Mouse (Mus musculus) kidney, embryonic 15.5 days (tissue): ENCODE measurements around the gene Abcb9. TPM values are rescaled to one million over a fixed set of nuclear protein-coding genes. Genes with fewer than 3 reads are reported as not detected.
A peak's percentile ranks its signal among the peaks of the same experiment; 100 is the strongest.

Experiments
- ATAC-seq: fragments of 200-750 bp; cut with Nextera tagmentation; replicated peaks from 2 replicates; pipeline ENCODE4 v1.8.0; 2017; ENCODE audit warnings: moderate TSS enrichment; ENCODE audit not compliant: low FRiP score
- H3K27ac ChIP-seq: fragments of 300-500 bp; sonication (generic); 2 replicates; pipeline ENCODE4 v1.5.1; 2015; ENCODE audit warnings: mild to moderate bottlenecking, inconsistent platforms
- H3K27me3 ChIP-seq: fragments of 300-500 bp; sonication (generic); 2 replicates; pipeline ENCODE4 v1.6.1; 2015; ENCODE audit warnings: inconsistent platforms
- H3K36me3 ChIP-seq: fragments of 300-500 bp; sonication (generic); 2 replicates; pipeline ENCODE4 v1.6.1; 2015; ENCODE audit warnings: inconsistent platforms
- H3K4me1 ChIP-seq: fragments of 300-500 bp; sonication (generic); 2 replicates; pipeline ENCODE4 v1.6.1; 2015; ENCODE audit warnings: inconsistent platforms
- H3K4me2 ChIP-seq: fragments of 300-500 bp; sonication (generic); 2 replicates; pipeline ENCODE4 v1.6.1; 2015; ENCODE audit warnings: moderate library complexity, mild to moderate bottlenecking, inconsistent platforms
- H3K4me3 ChIP-seq: fragments of 300-500 bp; sonication (generic); replicated peaks from 2 replicates; pipeline ENCODE4 v1.5.1; 2015; ENCODE audit warnings: mild to moderate bottlenecking, inconsistent platforms
- H3K9ac ChIP-seq: fragments of 300-500 bp; sonication (generic); 2 replicates; pipeline ENCODE4 v1.6.1; 2015; ENCODE audit warnings: mild to moderate bottlenecking, inconsistent platforms
- H3K9me3 ChIP-seq: fragments of 300-500 bp; sonication (generic); replicated peaks from 2 replicates; pipeline ENCODE4 v1.6.1; 2016; ENCODE audit warnings: inconsistent platforms
- WGBS: fragments of 180-500 bp; shearing (Covaris S2); methylation state at CpG from one replicate; pipeline ENCODE4 v1.1.7; 2015; ENCODE audit warnings: mixed read lengths; 5-methylcytosine and 5-hydroxymethylcytosine counted together
- polyA plus RNA-seq: library from polyadenylated mRNA; unstranded; fragments of >200 nt; fragmentation: Nextera tagmentation; extraction: Ambion mirVana; gene quantifications from 2 replicates; pipeline ENCODE4 v1.2.1, GENCODE M21; 2015

Gene Abcb9
- polyA plus RNA-seq, 1 experiment from 2014 or later = 1.7 TPM

DNA sequence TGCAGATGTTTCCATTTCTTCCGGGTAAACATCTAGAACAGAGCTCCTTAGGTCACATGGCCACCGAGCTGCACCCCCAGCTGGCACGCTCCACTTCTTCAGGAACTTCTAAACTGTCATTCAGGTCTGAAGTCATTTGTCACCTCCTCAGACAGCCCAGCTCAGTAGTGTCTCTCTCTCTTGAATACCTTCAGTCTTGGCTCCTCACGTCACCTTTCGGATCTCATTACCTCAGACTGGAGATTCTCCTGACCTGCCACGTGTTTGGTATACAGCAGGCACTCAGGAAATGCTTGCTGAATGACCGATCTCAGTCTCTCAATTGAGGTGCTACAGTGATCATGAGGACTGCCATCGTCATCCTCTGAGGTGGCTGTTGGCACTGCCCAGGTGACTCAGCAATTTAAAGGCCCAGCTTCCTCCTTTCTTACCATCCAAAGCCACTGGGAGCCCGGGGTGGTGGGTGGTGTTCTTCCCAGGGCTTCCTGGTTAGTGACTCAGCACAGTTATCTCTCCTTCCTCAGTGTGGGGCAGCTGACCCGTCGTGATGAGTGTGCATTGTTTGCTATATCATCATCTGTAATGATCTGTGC, 43.6 kb downstream of the Abcb9 start:
- no peak overlapping the region for H3K4me2 ChIP-seq
- no peaks in the 10 kb centered on the region for H3K9me3 ChIP-seq
- peaks cover 42% of the 10 kb centered on the region for H3K4me1 ChIP-seq
- H3K27ac ChIP-seq = no peak overlapping the region
- no peaks in the 10 kb centered on the region for H3K36me3 ChIP-seq
- peak; percentile 77; the same call in 1 of the 2 replicates for ATAC-seq
- H3K4me3 ChIP-seq = no peak overlapping the region
- WGBS = 72% methylated on average over 11 of the region's 11 CpGs
- no peak overlapping the region for H3K9ac ChIP-seq
- H3K27me3 ChIP-seq = no peaks in the 10 kb centered on the region

DNA sequence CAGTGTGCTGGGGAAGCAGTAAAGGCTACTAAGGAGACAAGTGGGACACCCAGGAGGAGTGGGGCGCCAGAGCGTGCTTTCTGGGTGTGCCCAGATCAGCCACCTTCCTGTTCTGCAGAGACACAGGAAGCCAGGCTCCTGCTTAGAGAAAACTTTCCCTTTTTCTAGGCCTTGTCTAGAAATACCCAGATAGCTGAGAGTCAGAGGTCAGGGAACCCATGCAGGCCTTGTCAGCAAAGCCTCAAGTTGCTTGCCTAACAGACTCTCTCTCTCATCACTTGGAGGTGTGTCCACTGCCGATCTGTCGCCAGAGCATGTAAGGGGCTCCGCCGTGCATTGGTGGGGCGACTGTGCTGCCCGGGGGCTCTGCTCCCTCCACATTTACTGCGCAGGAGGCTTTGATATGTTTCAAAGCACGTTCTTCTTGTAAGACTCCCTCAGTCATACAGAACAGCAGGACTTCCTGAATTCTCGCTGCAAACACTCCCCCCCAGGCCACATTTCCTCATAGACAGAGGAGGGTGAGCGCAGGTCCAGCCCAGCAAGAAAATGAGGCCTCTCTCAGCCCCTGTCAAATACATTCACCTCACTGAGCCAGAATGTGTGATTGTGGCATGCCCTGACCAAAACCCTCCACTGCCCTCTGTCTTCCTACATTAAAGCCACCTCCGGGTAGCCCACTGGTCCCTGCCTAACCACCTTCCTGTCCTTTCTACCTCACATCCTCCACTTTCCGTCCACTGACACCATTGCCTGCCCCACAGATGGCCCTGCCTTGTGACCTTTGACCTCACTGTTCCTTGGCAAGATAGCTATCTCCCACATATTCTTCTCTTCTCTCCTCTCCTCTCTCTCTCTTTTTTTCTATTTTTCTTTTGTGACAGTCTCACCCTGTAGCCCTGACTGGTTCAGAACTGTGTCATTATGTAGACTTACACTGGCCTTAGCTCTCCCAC, 45.2 kb downstream of the Abcb9 start:
- Histone ChIP-seq H3K9me3 (no peaks in the 10 kb centered on the region), H3K36me3 (no peaks in the 10 kb centered on the region), H3K4me2 (no peak overlapping the region), H3K4me3 (no peak overlapping the region), H3K9ac (no peak overlapping the region), H3K27ac (peak overlapping the region; percentile 80), H3K27me3 (no peaks in the 10 kb centered on the region), H3K4me1 (peaks cover 40% of the 10 kb centered on the region)
- 49% methylated on average over 14 of the region's 14 CpGs for WGBS
- ATAC-seq = 0 out of 2 replicates have a peak, but pooled peaks have one; percentile 34

DNA sequence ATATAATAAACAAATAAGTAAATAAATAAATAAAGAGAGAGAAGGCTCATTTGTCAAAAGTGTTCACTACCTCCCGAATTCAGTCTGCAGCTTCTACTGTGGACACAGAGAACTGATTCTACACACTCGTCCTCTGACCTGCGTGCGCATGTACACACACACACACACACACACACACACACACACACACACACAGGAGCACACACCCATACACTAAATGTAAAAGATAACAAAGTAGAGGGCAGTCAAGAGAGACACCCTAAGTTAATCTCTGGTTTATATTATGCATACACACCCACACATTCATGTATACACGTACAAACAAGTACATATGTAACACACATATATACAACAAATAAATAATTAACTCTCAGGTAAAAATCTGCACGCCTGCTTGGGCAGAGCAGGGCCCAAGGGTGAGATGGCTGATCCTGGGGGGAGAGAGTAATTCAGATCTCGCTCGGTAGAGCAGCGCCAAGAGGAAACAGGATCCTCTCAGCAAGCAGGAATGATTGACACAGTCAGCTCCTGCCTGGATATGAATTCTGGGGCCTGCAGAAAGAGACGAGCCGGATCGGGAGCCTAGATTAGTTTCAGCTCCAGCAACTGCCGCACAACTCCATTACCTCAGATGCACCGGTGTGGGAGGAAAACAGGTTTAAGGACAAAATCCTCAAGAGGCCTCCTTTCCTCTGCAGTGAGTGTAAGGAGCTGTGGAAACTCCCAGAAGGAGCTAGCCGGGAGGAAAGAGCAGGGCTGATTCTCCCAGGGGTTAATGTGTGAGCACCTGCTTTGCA, 46.2 kb downstream of the Abcb9 start:
- ATAC-seq = peak; percentile 13; the same call in 1 of the 2 replicates
- H3K36me3 ChIP-seq = no peaks in the 10 kb centered on the region
- H3K27ac ChIP-seq = peak overlapping the region; percentile 80
- no peaks in the 10 kb centered on the region for H3K27me3 ChIP-seq
- H3K4me2 ChIP-seq = 0 out of 2 replicates have a peak overlapping the region, but pooled peaks have one; percentile 14
- H3K4me1 ChIP-seq = peaks cover 40% of the 10 kb centered on the region
- WGBS = 42% methylated on average over 15 of the region's 15 CpGs
- no peak overlapping the region for H3K9ac ChIP-seq
- no peaks in the 10 kb centered on the region for H3K9me3 ChIP-seq
- H3K4me3 ChIP-seq = no peak overlapping the region

DNA sequence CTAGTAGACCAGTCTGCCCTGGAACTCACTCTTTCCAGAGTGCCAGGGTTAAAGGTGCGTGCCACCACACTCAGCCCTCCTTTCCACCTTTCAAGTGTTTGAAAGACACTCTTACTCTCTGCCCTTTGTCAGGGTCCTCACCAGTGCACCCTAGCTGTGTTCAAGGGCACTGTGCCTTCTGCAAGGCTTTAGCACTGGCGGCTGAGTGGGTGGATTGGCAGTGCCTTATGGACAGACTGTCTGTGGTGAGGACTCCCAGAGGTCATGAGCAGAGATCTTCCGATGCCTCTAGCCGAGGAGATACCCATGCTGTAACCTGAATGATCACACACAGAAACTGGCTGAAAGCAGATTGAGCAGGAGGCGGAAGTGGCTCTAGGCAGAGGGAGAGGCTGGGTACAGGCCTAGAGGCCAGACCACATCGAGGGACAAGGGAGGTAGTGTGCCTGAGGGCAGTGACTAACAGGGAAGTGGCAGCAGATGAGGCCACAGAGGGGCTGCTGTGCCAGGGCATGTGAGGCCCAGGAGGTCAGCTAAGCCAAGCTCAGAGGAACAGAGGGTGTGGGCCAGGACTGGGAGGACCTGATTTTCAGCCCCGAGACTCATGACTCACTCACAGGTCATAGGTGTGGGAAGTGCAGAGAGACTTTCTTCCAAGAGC, 48.7 kb downstream of the Abcb9 start:
- no peak overlapping the region for H3K9ac ChIP-seq
- WGBS = 72% methylated on average over 7 of the region's 7 CpGs
- peak overlapping the region; percentile 58; the same call in 1 of the 2 replicates for H3K27ac ChIP-seq
- H3K36me3 ChIP-seq = no peaks in the 10 kb centered on the region
- no peaks in the 10 kb centered on the region for H3K27me3 ChIP-seq
- peaks cover 43% of the 10 kb centered on the region for H3K4me1 ChIP-seq
- peak; percentile 44; the same call in 1 of the 2 replicates for ATAC-seq
- no peaks in the 10 kb centered on the region for H3K9me3 ChIP-seq
- H3K4me2 ChIP-seq = no peak overlapping the region
- H3K4me3 ChIP-seq = no peak overlapping the region

DNA sequence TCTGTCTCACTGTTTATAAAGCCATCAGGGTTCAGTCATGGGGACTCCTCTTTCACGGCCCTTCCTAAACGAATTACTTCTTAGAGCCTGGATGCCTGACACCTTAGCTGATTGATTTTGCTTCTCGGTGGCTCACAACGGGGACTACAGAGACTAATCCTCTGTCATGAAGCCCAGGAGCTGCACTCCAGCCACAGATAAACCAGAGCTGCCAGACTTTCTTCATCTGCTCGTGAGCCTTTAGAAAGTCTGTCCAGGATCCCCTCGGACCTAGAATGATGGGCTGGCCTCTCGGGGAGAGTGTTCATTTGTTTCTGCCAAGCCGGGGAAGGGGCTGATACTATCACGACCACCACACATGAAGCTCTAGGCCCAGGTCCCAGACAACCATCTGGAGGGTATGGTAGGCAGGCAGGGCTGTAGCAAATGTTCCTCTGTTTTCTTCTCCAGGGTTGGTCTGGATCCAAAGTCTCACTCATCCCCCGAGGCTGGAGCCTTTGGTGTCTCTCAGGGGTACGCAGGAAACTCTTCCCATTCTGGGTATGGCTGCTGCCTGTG, 50.1 kb downstream of the Abcb9 start:
- H3K27me3 ChIP-seq = no peaks in the 10 kb centered on the region
- H3K9me3 ChIP-seq = no peaks in the 10 kb centered on the region
- H3K36me3 ChIP-seq = no peaks in the 10 kb centered on the region
- H3K9ac ChIP-seq = no peak overlapping the region
- peak overlapping the region; percentile 10; the same call in 1 of the 2 replicates for H3K27ac ChIP-seq
- WGBS = 33% methylated on average over 11 of the region's 11 CpGs
- no peak for ATAC-seq
- no peak overlapping the region for H3K4me2 ChIP-seq
- peaks cover 35% of the 10 kb centered on the region for H3K4me1 ChIP-seq
- H3K4me3 ChIP-seq = no peak overlapping the region

DNA sequence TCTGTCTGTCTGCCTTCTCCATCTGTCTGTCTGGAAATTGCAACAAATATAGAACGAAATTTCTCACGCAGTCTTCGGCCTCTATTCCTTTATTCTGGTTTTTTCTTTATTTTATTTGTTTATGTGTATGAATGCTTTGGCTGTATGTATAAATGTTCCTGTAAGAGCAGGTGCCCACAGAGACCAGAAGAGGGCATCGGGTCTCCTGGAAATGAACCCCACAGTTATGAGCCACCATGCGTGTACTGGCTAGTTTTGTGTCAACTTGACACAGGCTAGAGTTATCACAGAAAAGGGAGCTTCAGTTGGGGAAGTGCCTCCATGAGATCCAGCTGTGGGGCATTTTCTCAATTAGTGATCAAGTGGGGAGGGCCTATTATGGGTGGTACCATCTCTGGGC, 51.6 kb downstream of the Abcb9 start:
- no peaks in the 10 kb centered on the region for H3K36me3 ChIP-seq
- H3K9me3 ChIP-seq = no peaks in the 10 kb centered on the region
- peaks cover 20% of the 10 kb centered on the region for H3K4me1 ChIP-seq
- H3K27me3 ChIP-seq = no peaks in the 10 kb centered on the region
- H3K4me2 ChIP-seq = no peak overlapping the region
- H3K9ac ChIP-seq = no peak overlapping the region
- no peak overlapping the region for H3K27ac ChIP-seq
- no peak for ATAC-seq
- 91% methylated on average over 5 of the region's 5 CpGs for WGBS
- no peak overlapping the region for H3K4me3 ChIP-seq

DNA sequence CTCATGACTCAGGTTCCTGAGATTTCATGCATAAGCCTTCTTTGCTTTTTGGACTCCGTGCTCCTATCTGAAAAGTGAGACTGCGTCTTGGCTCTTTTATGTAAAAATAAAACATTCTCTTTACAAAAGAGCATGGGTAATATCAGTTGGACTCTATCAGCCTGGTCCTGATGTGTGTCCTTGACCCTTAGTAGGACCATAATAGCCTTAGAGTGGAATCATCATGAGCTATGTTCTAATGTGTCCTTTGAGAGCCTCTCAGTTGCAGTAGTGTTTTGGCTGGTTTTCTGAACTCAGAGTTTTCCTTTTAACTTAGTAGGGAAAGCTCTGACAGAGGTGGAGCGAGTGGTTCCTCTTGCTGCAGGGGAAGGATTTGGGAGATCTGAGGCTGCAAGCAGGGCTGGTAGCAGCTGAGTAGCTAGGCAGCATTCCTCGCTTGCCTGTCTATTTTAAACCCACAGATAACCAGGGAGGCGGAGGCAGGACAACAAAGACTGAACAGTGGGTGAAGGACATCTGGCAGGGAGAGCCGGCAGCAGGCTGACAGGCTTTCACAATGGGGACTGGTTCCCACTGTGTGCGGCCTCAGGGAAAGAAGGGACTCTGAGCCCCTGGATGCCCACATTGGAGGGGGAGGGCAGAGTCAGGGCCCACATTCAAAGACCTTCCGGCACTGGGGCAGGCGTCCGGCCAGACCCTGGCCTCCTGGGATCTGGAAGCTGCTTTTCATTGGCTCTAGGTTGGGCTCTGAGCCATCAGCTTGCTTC, 52.2 kb downstream of the Abcb9 start:
- Histone ChIP-seq H3K4me2 (no peak overlapping the region), H3K27me3 (no peaks in the 10 kb centered on the region), H3K36me3 (no peaks in the 10 kb centered on the region), H3K9ac (no peak overlapping the region), H3K9me3 (no peaks in the 10 kb centered on the region), H3K4me3 (no peak overlapping the region), H3K27ac (peak overlapping the region; percentile 58), H3K4me1 (peaks cover 19% of the 10 kb centered on the region)
- 66% methylated on average over 10 of the region's 10 CpGs for WGBS
- ATAC-seq = no peak

DNA sequence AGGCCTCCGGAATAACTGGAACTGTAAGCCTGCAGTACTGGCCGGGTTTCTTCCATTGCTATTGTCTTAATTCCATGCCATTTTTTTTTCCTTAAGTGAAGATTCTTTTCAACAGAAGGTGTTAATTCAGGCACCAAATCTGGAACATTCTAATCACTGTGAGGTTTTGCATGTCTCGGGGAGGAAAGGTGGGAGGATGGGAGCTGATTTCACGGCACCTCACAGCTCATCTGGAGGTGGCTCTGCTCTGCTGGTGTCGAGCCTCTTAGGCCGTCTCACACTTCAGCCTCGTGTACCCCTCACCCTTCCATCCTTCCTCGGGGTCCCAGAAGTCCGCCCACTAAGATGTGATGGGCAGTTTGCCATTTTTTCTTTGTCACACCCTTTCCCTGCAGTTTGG, 54.5 kb downstream of the Abcb9 start:
- peaks cover 6% of the 10 kb centered on the region; the same call in 1 of the 2 replicates for H3K4me1 ChIP-seq
- H3K27ac ChIP-seq = no peak overlapping the region
- H3K27me3 ChIP-seq = no peaks in the 10 kb centered on the region
- no peak for ATAC-seq
- H3K9me3 ChIP-seq = no peaks in the 10 kb centered on the region
- 63% methylated on average over 9 of the region's 9 CpGs for WGBS
- no peaks in the 10 kb centered on the region for H3K36me3 ChIP-seq
- H3K4me3 ChIP-seq = no peak overlapping the region
- H3K4me2 ChIP-seq = no peak overlapping the region
- no peak overlapping the region for H3K9ac ChIP-seq

DNA sequence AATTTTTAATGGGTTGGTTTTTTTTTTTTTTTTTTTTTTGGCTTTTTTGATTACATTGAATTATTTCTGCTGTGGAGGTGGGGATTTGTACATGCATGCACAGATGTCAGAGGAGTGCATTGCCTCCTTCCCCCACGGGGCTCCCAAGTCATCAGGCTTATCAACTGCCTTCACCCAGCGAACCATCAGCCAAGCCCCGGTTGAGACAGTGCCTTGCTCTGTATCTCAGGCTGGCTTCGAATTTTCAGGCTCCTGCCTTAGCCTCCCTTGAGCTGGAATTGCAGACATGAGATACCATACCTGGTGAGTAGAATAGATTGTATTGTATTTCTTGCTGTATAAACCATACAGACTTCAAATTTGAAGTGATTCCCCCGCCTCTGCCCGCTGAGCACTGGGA, 56.0 kb downstream of the Abcb9 start:
- WGBS = 88% methylated on average over 6 of the region's 6 CpGs
- ATAC-seq = no peak
- H3K4me1 ChIP-seq = peaks cover 6% of the 10 kb centered on the region; the same call in 1 of the 2 replicates
- no peaks in the 10 kb centered on the region for H3K27me3 ChIP-seq
- no peak overlapping the region for H3K4me3 ChIP-seq
- no peaks in the 10 kb centered on the region for H3K9me3 ChIP-seq
- no peak overlapping the region for H3K4me2 ChIP-seq
- H3K9ac ChIP-seq = no peak overlapping the region
- no peak overlapping the region for H3K27ac ChIP-seq
- no peaks in the 10 kb centered on the region for H3K36me3 ChIP-seq

DNA sequence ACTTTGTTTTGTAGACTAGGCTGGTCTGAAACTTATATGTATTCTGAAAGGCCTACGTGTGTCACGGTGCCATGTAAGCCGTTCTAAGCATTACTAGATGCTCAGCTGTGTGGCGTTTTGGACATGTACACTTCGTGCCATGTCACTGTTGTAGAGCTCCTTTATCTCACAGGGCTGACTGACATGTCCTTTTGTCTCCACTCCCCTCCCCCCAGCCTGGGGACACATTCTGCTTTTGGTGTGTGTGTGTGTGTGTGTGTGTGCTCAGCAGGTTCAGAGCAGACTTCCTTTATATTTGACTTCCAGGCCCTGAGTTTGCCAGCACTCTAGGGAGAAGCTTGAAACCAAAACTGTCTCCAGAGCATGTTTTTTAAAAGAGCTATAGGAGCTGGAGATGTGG, 58.8 kb downstream of the Abcb9 start:
- Histone ChIP-seq H3K4me3 (no peak overlapping the region), H3K4me2 (no peak overlapping the region), H3K36me3 (no peaks in the 10 kb centered on the region), H3K27me3 (no peaks in the 10 kb centered on the region), H3K4me1 (peaks cover 5% of the 10 kb centered on the region; the same call in 1 of the 2 replicates), H3K9ac (no peak overlapping the region), H3K9me3 (no peaks in the 10 kb centered on the region), H3K27ac (no peak overlapping the region)
- 81% methylated on average over 5 of the region's 5 CpGs for WGBS
- no peak for ATAC-seq
